Mouse (Mus musculus): ENCODE measurements around the gene Plekhh2. TPM values are rescaled to one million over a fixed set of nuclear protein-coding genes. Genes with fewer than 3 reads are reported as not detected.

The Plekhh2 gene
- total and polyA plus RNA-seq, 3 experiments: 1.4 to 2.0 (median 1.7) TPM

DNA sequence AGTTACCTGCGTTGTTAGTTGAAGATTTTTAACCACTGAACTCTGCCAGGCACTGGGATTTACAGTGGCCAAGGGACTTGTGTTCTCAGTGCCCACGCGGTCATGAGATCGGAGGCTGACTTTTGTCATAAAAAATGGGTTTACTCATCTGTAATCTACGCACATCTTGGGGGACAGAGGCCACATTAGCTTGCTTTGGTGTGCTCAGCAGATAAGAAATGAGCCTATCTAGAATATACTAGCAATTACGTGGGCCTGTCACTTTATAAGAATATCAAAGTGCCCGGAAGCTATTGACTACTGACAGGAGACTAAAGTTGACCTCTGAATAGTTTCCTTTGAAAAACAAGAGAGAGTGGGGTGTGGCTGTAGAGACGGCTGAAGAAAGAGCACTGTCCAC is 147.3 kb downstream of the Plekhh2 start:
- no peaks in the 10 kb centered on the region for H3K27me3 ChIP-seq (ENCODE audit: control insufficient read depth, insufficient read depth, low read length)
- no peak overlapping the region for H3K27ac ChIP-seq
- WGBS: 80% methylated on average over 8 of the region's 8 CpGs
- TF ChIP-seq CTCF (IDR thresholded peaks at IDR 0.05): no peak
- TF ChIP-seq POLR2A (IDR thresholded peaks at IDR 0.05; ENCODE audit: insufficient read depth, low read depth, low read length): no peak
- no peak for TF ChIP-seq EP300 (IDR thresholded peaks at IDR 0.05; ENCODE audit: insufficient read depth, low read depth, low read length)
- H3K79me2 ChIP-seq (replicated peaks; ENCODE audit: control insufficient read depth, insufficient read depth, low read length): no peaks in the 10 kb centered on the region
- intact Hi-C loops (cut with DNase I): no loop called here
- no peaks in the 10 kb centered on the region for H3K36me3 ChIP-seq (ENCODE audit: control insufficient read depth, insufficient read depth, low read length)
- no peak overlapping the region for H3K9ac ChIP-seq (ENCODE audit: low read depth, low read length)
- DNase-seq: no peak
- H3K4me1 ChIP-seq (ENCODE audit: control insufficient read depth, insufficient read depth, low read length): no peaks in the 10 kb centered on the region
- H3K4me3 ChIP-seq: no peak overlapping the region

DNA sequence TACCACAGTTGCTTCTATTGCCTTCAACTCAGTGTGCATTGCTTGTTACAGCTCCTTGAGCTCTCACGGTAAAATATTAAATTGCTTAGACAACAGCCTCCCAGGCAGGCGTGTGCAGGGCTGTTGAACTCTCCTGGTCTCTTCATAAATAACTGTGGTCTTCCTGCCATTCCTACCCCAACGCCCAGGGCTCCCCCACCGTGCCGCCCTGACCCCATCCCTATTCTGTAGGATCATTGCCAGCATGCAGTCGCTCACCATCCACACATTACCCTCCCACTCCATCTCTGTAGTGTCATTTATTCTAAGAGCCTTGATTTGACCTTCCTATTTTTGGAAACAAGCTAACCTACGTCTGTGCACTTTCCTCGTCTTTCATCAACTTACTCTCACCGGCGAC is 153.4 kb downstream of the Plekhh2 start:
- intact Hi-C loops (cut with DNase I): no loop called here
- TF ChIP-seq CTCF (IDR thresholded peaks at IDR 0.05) (no peak), EP300 (IDR thresholded peaks at IDR 0.05; ENCODE audit: insufficient read depth, low read depth, low read length) (no peak), POLR2A (IDR thresholded peaks at IDR 0.05; ENCODE audit: insufficient read depth, low read depth, low read length) (no peak)
- WGBS: 56% methylated on average over 10 of the region's 10 CpGs

DNA sequence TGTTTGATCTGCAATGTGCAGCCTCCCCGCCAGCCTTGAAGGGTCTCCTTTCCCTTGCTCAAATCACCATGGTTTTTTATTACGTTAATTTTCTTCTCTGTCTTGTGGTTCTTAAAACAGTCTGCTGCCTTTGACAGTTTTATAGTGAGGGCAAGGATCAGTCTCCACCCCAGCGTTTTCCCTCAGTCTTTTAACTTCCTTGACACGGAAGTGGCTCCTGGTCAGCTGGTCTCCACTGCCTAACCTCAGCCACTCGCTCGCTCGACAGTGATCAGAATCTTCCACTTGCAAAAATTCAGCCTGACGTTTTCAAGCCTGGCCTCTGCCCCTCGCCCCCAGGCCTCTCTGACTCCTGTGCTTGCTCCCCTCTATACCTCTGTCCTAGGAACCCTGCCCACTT is 154.0 kb downstream of the Plekhh2 start:
- TF ChIP-seq POLR2A (IDR thresholded peaks at IDR 0.05; ENCODE audit: insufficient read depth, low read depth, low read length) (no peak), EP300 (IDR thresholded peaks at IDR 0.05; ENCODE audit: insufficient read depth, low read depth, low read length) (no peak), CTCF (IDR thresholded peaks at IDR 0.05) (no peak)
- no peak overlapping the region for H3K4me3 ChIP-seq
- WGBS: 50% methylated on average over 9 of the region's 9 CpGs
- DNase-seq: no peak
- H3K79me2 ChIP-seq (replicated peaks; ENCODE audit: control insufficient read depth, insufficient read depth, low read length): no peaks in the 10 kb centered on the region
- no peak overlapping the region for H3K27ac ChIP-seq
- H3K36me3 ChIP-seq (ENCODE audit: control insufficient read depth, insufficient read depth, low read length): no peaks in the 10 kb centered on the region
- H3K27me3 ChIP-seq (ENCODE audit: control insufficient read depth, insufficient read depth, low read length): no peaks in the 10 kb centered on the region
- H3K9ac ChIP-seq (ENCODE audit: low read depth, low read length): no peak overlapping the region
- intact Hi-C loops (cut with DNase I): no loop called here
- H3K4me1 ChIP-seq (ENCODE audit: control insufficient read depth, insufficient read depth, low read length): no peaks in the 10 kb centered on the region

More for the DNA sequence above, 153.4 kb downstream of the Plekhh2 start:
- Histone ChIP-seq H3K9ac (ENCODE audit: low read depth, low read length) (no peak overlapping the region), H3K27me3 (ENCODE audit: control insufficient read depth, insufficient read depth, low read length) (no peaks in the 10 kb centered on the region), H3K79me2 (replicated peaks; ENCODE audit: control insufficient read depth, insufficient read depth, low read length) (no peaks in the 10 kb centered on the region), H3K36me3 (ENCODE audit: control insufficient read depth, insufficient read depth, low read length) (no peaks in the 10 kb centered on the region), H3K4me3 (no peak overlapping the region), H3K27ac (no peak overlapping the region), H3K4me1 (ENCODE audit: control insufficient read depth, insufficient read depth, low read length) (no peaks in the 10 kb centered on the region)
- no peak for DNase-seq

DNA sequence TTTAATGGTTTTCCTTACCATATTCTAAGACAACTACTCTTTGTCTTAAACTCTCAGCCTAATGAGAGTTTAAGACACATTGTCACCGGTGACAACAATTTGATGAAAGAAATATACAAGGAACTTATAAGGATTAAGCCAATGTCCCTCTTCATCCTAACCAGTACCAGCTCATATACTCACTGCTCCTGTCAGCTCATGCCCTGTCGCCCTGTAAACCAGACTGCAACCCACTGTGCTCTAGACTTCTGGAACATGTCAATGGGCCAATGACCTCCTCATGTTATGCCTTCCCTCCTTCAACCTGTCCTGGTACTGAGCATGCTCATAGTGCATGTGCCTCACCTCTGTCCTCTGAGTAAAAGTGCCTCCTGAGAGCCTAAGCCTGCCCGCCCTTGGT is 156.2 kb downstream of the Plekhh2 start:
- no peak overlapping the region for H3K4me3 ChIP-seq
- H3K27me3 ChIP-seq (ENCODE audit: control insufficient read depth, insufficient read depth, low read length): no peaks in the 10 kb centered on the region
- no peak for TF ChIP-seq POLR2A (IDR thresholded peaks at IDR 0.05; ENCODE audit: insufficient read depth, low read depth, low read length)
- TF ChIP-seq EP300 (IDR thresholded peaks at IDR 0.05; ENCODE audit: insufficient read depth, low read depth, low read length): no peak
- TF ChIP-seq CTCF (IDR thresholded peaks at IDR 0.05): no peak
- no peak overlapping the region for H3K9ac ChIP-seq (ENCODE audit: low read depth, low read length)
- no peak overlapping the region for H3K27ac ChIP-seq
- intact Hi-C loops (cut with DNase I): no loop called here
- 84% methylated on average over 3 of the region's 3 CpGs for WGBS
- H3K4me1 ChIP-seq (ENCODE audit: control insufficient read depth, insufficient read depth, low read length): no peaks in the 10 kb centered on the region
- H3K36me3 ChIP-seq (ENCODE audit: control insufficient read depth, insufficient read depth, low read length): no peaks in the 10 kb centered on the region
- H3K79me2 ChIP-seq (replicated peaks; ENCODE audit: control insufficient read depth, insufficient read depth, low read length): no peaks in the 10 kb centered on the region
- no peak for DNase-seq

Other genes starting within 250 kb of the Plekhh2 start
- 1 to 10 TPM; 7.7 to 8.3 TPM for gene Thada, start 45.7 kb upstream of the Plekhh2 start, total RNA-seq (2021)
- gene Thada, start 45.7 kb upstream of the Plekhh2 start, polyA plus RNA-seq (2012; rRNA removed): 5.0 and 6.3 TPM in 2 replicates
- 1 to 10 TPM; 2.7 to 3.5 TPM for gene Dync2li1, start 114.6 kb downstream of the Plekhh2 start, total RNA-seq (2021)
- 2.9 and 3.2 TPM in 2 replicates for gene Dync2li1, start 114.6 kb downstream of the Plekhh2 start, polyA plus RNA-seq (2012; rRNA removed)
- not detected for gene Abcg8, start 164.4 kb downstream of the Plekhh2 start, total RNA-seq (2021)
- 0.06 TPM in 1 of 2 replicates, not detected in the other for gene Abcg8, start 164.4 kb downstream of the Plekhh2 start, polyA plus RNA-seq (2012; rRNA removed)
- gene Abcg5, start 171.1 kb downstream of the Plekhh2 start, total RNA-seq (2021): not detected
- gene Abcg5, start 171.1 kb downstream of the Plekhh2 start, polyA plus RNA-seq (2012; rRNA removed): 0.09 TPM in 1 of 2 replicates, not detected in the other

Measured in heart, adult 2 months (tissue).